Mouse (Mus musculus) right cerebral cortex, postnatal 4 days (tissue): ENCODE results near the gene Piezo1.

Experiments
- DNase-seq: peaks from one replicate; pipeline ENCODE4 v3.0.0-alpha.2; 2022

Piezo1 gene

GRCm38 (mm10) chr8:122544138-122544537 is 7.0 kb downstream of the Piezo1 start:
- DNase-seq: no peak

GRCm38 (mm10) chr8:122538310-122539076 is 12.6 kb downstream of the Piezo1 start:
- DNase-seq: no peak

GRCm38 (mm10) chr8:122537812-122538211 is 13.3 kb downstream of the Piezo1 start:
- DNase-seq: no peak

- DNase-seq: no peak
Observed at GRCm38 (mm10) chr8:122537033-122537432, 14.1 kb downstream of the Piezo1 start.

- no peak for DNase-seq
Observed at GRCm38 (mm10) chr8:122531312-122531711, 19.8 kb downstream of the Piezo1 start.

GRCm38 (mm10) chr8:122529159-122529558 is 22.0 kb downstream of the Piezo1 start:
- DNase-seq: no peak

GRCm38 (mm10) chr8:122527937-122528336 is 23.2 kb downstream of the Piezo1 start:
- no peak for DNase-seq

- DNase-seq: no peak
Observed at GRCm38 (mm10) chr8:122526526-122527170, 24.5 kb downstream of the Piezo1 start.

- no peak for DNase-seq
Observed at GRCm38 (mm10) chr8:122526084-122526483, 25.0 kb downstream of the Piezo1 start.

- DNase-seq: no peak
Observed at GRCm38 (mm10) chr8:122525004-122525403, 26.1 kb downstream of the Piezo1 start.

- DNase-seq: no peak
Observed at GRCm38 (mm10) chr8:122524506-122524905, 26.6 kb downstream of the Piezo1 start.

- peak; percentile 35 for DNase-seq
Observed at GRCm38 (mm10) chr8:122523652-122524360, 27.3 kb downstream of the Piezo1 start.

GRCm38 (mm10) chr8:122522796-122523651 is 28.1 kb downstream of the Piezo1 start:
- DNase-seq: no peak

- no peak for DNase-seq
Observed at GRCm38 (mm10) chr8:122520611-122521010, 30.5 kb downstream of the Piezo1 start.

- no peak for DNase-seq
Observed at GRCm38 (mm10) chr8:122517541-122518190, 33.5 kb downstream of the Piezo1 start.

- no peak for DNase-seq
Observed at GRCm38 (mm10) chr8:122515699-122516098, 35.4 kb downstream of the Piezo1 start.

GRCm38 (mm10) chr8:122512392-122512791 is 38.7 kb downstream of the Piezo1 start:
- no peak for DNase-seq

GRCm38 (mm10) chr8:122511552-122511951 is 39.6 kb downstream of the Piezo1 start:
- no peak for DNase-seq

GRCm38 (mm10) chr8:122500856-122501255 is 50.3 kb downstream of the Piezo1 start:
- DNase-seq: peak; percentile 74

GRCm38 (mm10) chr8:122497912-122498311 is 53.2 kb downstream of the Piezo1 start:
- DNase-seq: no peak

GRCm38 (mm10) chr8:122497016-122497734 is 54.0 kb downstream of the Piezo1 start:
- DNase-seq: no peak

GRCm38 (mm10) chr8:122488387-122488786 is 62.7 kb downstream of the Piezo1 start:
- DNase-seq: no peak
